Mouse (Mus musculus) adrenal gland (tissue): ENCODE measurements around the gene Picalm.
"Not testable (repeated sequence)": the region's sequence is repeated elsewhere in the genome, so short reads cannot be mapped to it uniquely, and the experiment has no call there.

Experiments used
- intact Hi-C: fragments of 180-260 bp; cut with DNase I; formaldehyde crosslinking; loops from one replicate; pipeline ENCODE4 v1.15.1; 2025

Picalm gene

GRCm38 (mm10) chr7:90130501-90131375, 725 bp downstream of the Picalm start:
- intact Hi-C loops, result loop anchor here (5.0 kb wide), 1 partner anchor 103 kb away; no protein-coding TSS in a partner anchor

- intact Hi-C loops, result loop anchor here (5.0 kb wide), 1 partner anchor 104 kb away; no protein-coding TSS in a partner anchor
Measured at GRCm38 (mm10) chr7:90131376-90131651, 1.3 kb downstream of the Picalm start.

GRCm38 (mm10) chr7:90131831-90132241, 1.8 kb downstream of the Picalm start:
- intact Hi-C loops, result loop anchor here (5.0 kb wide), 1 partner anchor 105 kb away; no protein-coding TSS in a partner anchor

GRCm38 (mm10) chr7:90132322-90132721, 2.3 kb downstream of the Picalm start:
- intact Hi-C loops, result loop anchor here (5.0 kb wide), 1 partner anchor 105 kb away; no protein-coding TSS in a partner anchor

GRCm38 (mm10) chr7:90136736-90137135, 6.7 kb downstream of the Picalm start:
- intact Hi-C loops, result no loop called here

GRCm38 (mm10) chr7:90138359-90138758, 8.3 kb downstream of the Picalm start:
- intact Hi-C loops, result no loop called here

- intact Hi-C loops, result no loop called here
Measured at GRCm38 (mm10) chr7:90140290-90140689, 10.3 kb downstream of the Picalm start.

GRCm38 (mm10) chr7:90144275-90144674, 14.3 kb downstream of the Picalm start:
- intact Hi-C loops, result no loop called here

- intact Hi-C loops, result no loop called here
Measured at GRCm38 (mm10) chr7:90144971-90145370, 15.0 kb downstream of the Picalm start.

- intact Hi-C loops, result no loop called here
Measured at GRCm38 (mm10) chr7:90145376-90145775, 15.4 kb downstream of the Picalm start.

- intact Hi-C loops, result no loop called here
Measured at GRCm38 (mm10) chr7:90145897-90146296, 15.9 kb downstream of the Picalm start.

GRCm38 (mm10) chr7:90146321-90146720, 16.3 kb downstream of the Picalm start:
- intact Hi-C loops, result no loop called here

- intact Hi-C loops, result no loop called here
Measured at GRCm38 (mm10) chr7:90148023-90148422, 18.0 kb downstream of the Picalm start.

- intact Hi-C loops, result no loop called here
Measured at GRCm38 (mm10) chr7:90148516-90148915, 18.5 kb downstream of the Picalm start.

- intact Hi-C loops, result loop anchor here (5.0 to 10.0 kb wide), 3 partner anchors 114 to 153 kb away; partner anchors contain the start of gene Ccdc83
Measured at GRCm38 (mm10) chr7:90150311-90150710, 20.3 kb downstream of the Picalm start.

- intact Hi-C loops, result loop anchor here (10.0 kb wide), 1 partner anchor 107 kb away; the partner anchor contains the start of gene Ccdc83
Measured at GRCm38 (mm10) chr7:90158034-90158433, 28.0 kb downstream of the Picalm start.

- intact Hi-C loops, result no loop called here
Measured at GRCm38 (mm10) chr7:90160598-90160997, 30.6 kb downstream of the Picalm start.

GRCm38 (mm10) chr7:90164276-90164675, 34.3 kb downstream of the Picalm start:
- intact Hi-C loops, result no loop called here

- intact Hi-C loops, result no loop called here
Measured at GRCm38 (mm10) chr7:90165970-90166369, 36.0 kb downstream of the Picalm start.

- intact Hi-C loops, result not testable (repeated sequence)
Measured at GRCm38 (mm10) chr7:90167777-90168176, 37.8 kb downstream of the Picalm start.

GRCm38 (mm10) chr7:90173778-90174177, 43.8 kb downstream of the Picalm start:
- intact Hi-C loops, result no loop called here

- intact Hi-C loops, result no loop called here
Measured at GRCm38 (mm10) chr7:90175576-90175975, 45.6 kb downstream of the Picalm start.

- intact Hi-C loops, result no loop called here
Measured at GRCm38 (mm10) chr7:90180635-90181034, 50.6 kb downstream of the Picalm start.
